Mouse (Mus musculus): ENCODE data around the gene Mup5. TPM values are rescaled to one million over a fixed set of nuclear protein-coding genes. Genes with fewer than 3 reads are reported as not detected.
"Not testable (repeated sequence)": the region's sequence is repeated elsewhere in the genome, so short reads cannot be mapped to it uniquely, and the experiment has no call there.

Mup5 gene
- polyA plus RNA-seq, 1 experiment from 2014 or later = not detected

DNA sequence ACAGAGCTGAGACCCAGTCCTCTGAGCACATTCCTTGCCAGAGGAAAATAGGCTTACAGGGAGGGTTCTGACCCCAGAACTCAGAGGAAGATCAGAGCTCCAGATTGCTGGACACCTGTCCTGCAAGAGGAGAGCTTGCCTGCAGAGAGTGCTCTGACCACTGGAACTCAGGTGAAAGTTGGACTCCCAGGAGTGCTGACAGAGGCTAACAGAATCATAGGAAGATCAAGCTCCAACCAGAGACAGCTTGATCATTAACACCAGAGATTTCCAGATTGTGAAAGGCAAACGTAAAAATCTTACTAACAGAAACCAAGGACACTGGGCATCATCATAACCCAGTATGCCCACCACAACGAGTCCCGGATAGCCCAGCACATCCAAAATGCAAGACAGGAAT, 26.1 kb downstream of the Mup5 start:
- ATAC-seq (ENCODE audit: insufficient number of reproducible peaks, insufficient read depth, low FRiP score, low TSS enrichment); H3K4me3 ChIP-seq; H3K4me2 ChIP-seq (replicated peaks); H3K4me1 ChIP-seq; H3K27ac ChIP-seq; H3K36me3 ChIP-seq; H3K9ac ChIP-seq; H3K27me3 ChIP-seq; H3K9me3 ChIP-seq: not testable (repeated sequence)
- 89% methylated on average over 3 of the region's 3 CpGs for WGBS

DNA sequence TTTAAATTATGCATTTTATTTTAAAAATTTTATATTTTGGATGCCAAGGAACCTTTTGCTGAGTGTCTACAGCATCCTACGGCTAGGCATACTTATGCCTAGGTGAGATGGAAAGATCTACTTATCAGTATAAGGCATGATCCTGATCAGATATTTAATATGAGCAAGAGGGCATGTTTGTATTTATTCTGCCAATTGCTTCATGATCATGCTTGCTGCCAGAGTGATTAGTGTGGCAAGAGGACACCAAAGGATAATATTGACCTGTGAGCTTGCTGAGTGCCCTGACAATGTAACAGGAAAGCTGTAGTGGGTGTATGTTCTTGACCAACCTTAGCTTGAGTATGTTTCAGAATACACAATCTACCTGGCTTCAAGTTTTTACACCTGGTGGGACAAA, 45.3 kb downstream of the Mup5 start:
- 91% methylated on average over 1 of the region's 1 CpGs for WGBS

DNA sequence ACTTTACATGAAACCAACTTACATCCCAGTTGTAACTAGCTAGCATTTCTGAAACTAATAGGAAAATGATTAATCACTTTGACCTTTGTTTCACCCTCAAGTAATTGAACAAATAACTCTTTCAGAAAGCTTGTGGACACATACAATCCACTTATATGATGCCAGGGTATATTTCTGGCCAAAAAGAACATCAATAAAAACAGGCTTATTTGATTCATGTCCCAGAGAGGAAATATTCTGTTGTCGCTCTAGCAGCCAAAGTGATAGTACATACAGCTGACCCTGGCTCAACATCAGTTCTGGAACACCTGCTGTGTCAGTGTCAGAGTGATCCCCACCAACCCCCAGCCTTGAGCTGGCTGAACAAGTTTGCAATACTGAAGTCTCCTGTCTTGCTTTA, 50.8 kb downstream of the Mup5 start:
- H3K9ac ChIP-seq; H3K4me2 ChIP-seq (replicated peaks); ATAC-seq (ENCODE audit: insufficient number of reproducible peaks, insufficient read depth, low FRiP score, low TSS enrichment); H3K27ac ChIP-seq; H3K36me3 ChIP-seq; H3K4me1 ChIP-seq; H3K4me3 ChIP-seq; H3K9me3 ChIP-seq; H3K27me3 ChIP-seq: not testable (repeated sequence)
- WGBS = 85% methylated on average over 1 of the region's 1 CpGs

More for the DNA sequence above, 45.3 kb downstream of the Mup5 start:
- not testable (repeated sequence) for H3K4me1 ChIP-seq; H3K9me3 ChIP-seq; H3K27ac ChIP-seq; H3K27me3 ChIP-seq; H3K4me2 ChIP-seq (replicated peaks); ATAC-seq (ENCODE audit: insufficient number of reproducible peaks, insufficient read depth, low FRiP score, low TSS enrichment); H3K9ac ChIP-seq; H3K36me3 ChIP-seq; H3K4me3 ChIP-seq

DNA sequence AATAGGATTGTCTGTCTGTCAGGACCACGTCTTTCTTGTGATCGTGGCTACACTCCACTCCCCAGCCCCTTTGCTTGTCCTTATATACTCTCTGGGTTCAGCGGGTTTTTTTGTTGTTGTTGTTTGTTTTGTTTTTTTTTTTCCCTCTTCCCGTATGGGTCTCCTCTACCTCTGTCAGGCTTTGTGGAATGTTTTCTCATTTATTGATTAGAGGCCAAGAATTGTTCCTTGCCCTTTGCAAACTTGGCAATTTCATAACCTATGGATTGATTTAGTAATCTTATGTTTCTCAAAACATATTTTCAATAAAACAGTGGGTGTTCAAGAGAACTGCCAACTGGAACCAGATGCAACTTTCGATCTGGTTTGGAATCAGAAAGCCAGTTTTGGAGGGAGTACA, 52.9 kb downstream of the Mup5 start, which contains the start of gene Mup19:
TSS of gene Mup19 (minus strand) at position 101 of the 400 bp plus-strand sequence.
- 91% methylated on average over 1 of the region's 5 CpGs for WGBS
- not testable (repeated sequence) for H3K4me3 ChIP-seq; H3K4me1 ChIP-seq; H3K36me3 ChIP-seq; H3K9me3 ChIP-seq; H3K27ac ChIP-seq; ATAC-seq (ENCODE audit: insufficient number of reproducible peaks, insufficient read depth, low FRiP score, low TSS enrichment); H3K4me2 ChIP-seq (replicated peaks); H3K27me3 ChIP-seq; H3K9ac ChIP-seq

Other genes starting within 250 kb of the Mup5 start
- gene Mup17, start 239.4 kb downstream of the Mup5 start, polyA plus RNA-seq (2016; fragmentation: Nextera tagmentation; extraction: Ambion mirVana) = not detected in 2 replicates
- gene Mup18, start 161.1 kb downstream of the Mup5 start, polyA plus RNA-seq (2016; fragmentation: Nextera tagmentation; extraction: Ambion mirVana) = not detected in 2 replicates
- not detected in 2 replicates for gene Mup19, start 53.0 kb downstream of the Mup5 start, polyA plus RNA-seq (2016; fragmentation: Nextera tagmentation; extraction: Ambion mirVana)
- gene Mup20, start 218.9 kb upstream of the Mup5 start, polyA plus RNA-seq (2016; fragmentation: Nextera tagmentation; extraction: Ambion mirVana) = not detected in 2 replicates